Mouse (Mus musculus) midbrain, postnatal 0 days (tissue): Measurements from ENCODE around the gene Nqo2. TPM values are rescaled to one million over a fixed set of nuclear protein-coding genes. Genes with fewer than 3 reads are reported as not detected.

Experiments used
- ATAC-seq: fragments of 200-750 bp; cut with Nextera tagmentation; 2 replicates; pipeline ENCODE4 v1.8.0; 2017; ENCODE audit warnings: moderate number of reproducible peaks, mild to moderate bottlenecking, moderate TSS enrichment, moderate library complexity; ENCODE audit not compliant: low FRiP score
- DNase-seq: peaks from one replicate; pipeline ENCODE4 v3.0.0-alpha.2; 2015; ENCODE audit warnings: low spot score
- H3K27ac ChIP-seq: fragments of 300-500 bp; sonication (generic); 2 replicates; pipeline ENCODE4 v1.5.1; 2014; ENCODE audit warnings: low read depth, mild to moderate bottlenecking, low read length, mixed read lengths
- H3K27me3 ChIP-seq: fragments of 300-500 bp; sonication (generic); 2 replicates; pipeline ENCODE4 v1.6.1; 2014; ENCODE audit warnings: low read length, control low read depth, mixed read lengths; ENCODE audit not compliant: insufficient read depth
- H3K36me3 ChIP-seq: fragments of 300-500 bp; sonication (generic); 2 replicates; pipeline ENCODE4 v1.6.1; 2014; ENCODE audit warnings: low read length, control low read depth, mixed read lengths; ENCODE audit not compliant: insufficient read depth
- H3K4me1 ChIP-seq: fragments of 300-500 bp; sonication (generic); 2 replicates; pipeline ENCODE4 v1.6.1; 2014; ENCODE audit warnings: mild to moderate bottlenecking, control low read depth, antibody characterized with exemption, low read length, mixed read lengths; ENCODE audit not compliant: insufficient read depth
- H3K4me2 ChIP-seq: fragments of 300-500 bp; sonication (generic); 2 replicates; pipeline ENCODE4 v1.6.1; 2014; ENCODE audit warnings: low read depth, mild to moderate bottlenecking, low read length, mixed read lengths; ENCODE audit not compliant: poor library complexity, severe bottlenecking
- H3K4me3 ChIP-seq: fragments of 300-500 bp; sonication (generic); 2 replicates; pipeline ENCODE4 v1.5.1; 2014; ENCODE audit warnings: low read depth, mild to moderate bottlenecking, low read length, moderate library complexity
- H3K9ac ChIP-seq: fragments of 300-500 bp; sonication (generic); replicated peaks from 2 replicates; pipeline ENCODE4 v1.6.1; 2014; ENCODE audit warnings: mild to moderate bottlenecking, low read length, moderate library complexity, mixed read lengths; ENCODE audit not compliant: poor library complexity, severe bottlenecking
- H3K9me3 ChIP-seq: fragments of 300-500 bp; sonication (generic); 2 replicates; pipeline ENCODE4 v1.6.1; 2016; ENCODE audit warnings: low read length, control low read depth
- CTCF ChIP-seq: IDR thresholded peaks from 2 replicates; pipeline ENCODE4 v1.5.1; 2016; ENCODE audit warnings: antibody characterized with exemption, mild to moderate bottlenecking
- WGBS: fragments of 180-500 bp; shearing (Covaris S2); extraction: QIAGEN DNeasy Blood & Tissue Kit; methylation state at CpG from one replicate; pipeline ENCODE4 v1.1.7; 2014; 5-methylcytosine and 5-hydroxymethylcytosine counted together
- polyA plus RNA-seq: library from polyadenylated mRNA; unstranded; fragments of >200 nt; fragmentation: Nextera tagmentation; extraction: Ambion mirVana; gene quantifications from 2 replicates; pipeline ENCODE4 v1.2.1, GENCODE M21; 2015
- total RNA-seq: library from RNA; depleted of rRNA; stranded (reverse); fragments of >200 nt; gene quantifications from 2 replicates; pipeline ENCODE4 v1.2.3, GENCODE M21; 2014; rRNA removed

Nqo2 gene
- total RNA-seq (5.9 and 9.8 TPM in 2 replicates), polyA plus RNA-seq (5.7 and 7.3 TPM in 2 replicates)

- DNase-seq (peak; percentile 80), ATAC-seq (peak; percentile 93)
- no peaks in the 10 kb centered on the region for H3K36me3 ChIP-seq
- 0 out of 2 replicates have a peak, but pooled peaks cover 2% of the 10 kb centered on the region for H3K4me1 ChIP-seq
- H3K9ac ChIP-seq, result peak within 1 kb of the TSS; percentile 50
- peak; percentile 55 for TF ChIP-seq CTCF
- peak within 1 kb of the TSS; percentile 71 for H3K27ac ChIP-seq
- H3K27me3 ChIP-seq, result no peaks in the 10 kb centered on the region
- peak within 1 kb of the TSS; percentile 48 for H3K4me3 ChIP-seq
- WGBS, result 2% methylated on average over 22 of the region's 22 CpGs
- H3K4me2 ChIP-seq, result peak within 1 kb of the TSS; percentile 53
- H3K9me3 ChIP-seq, result no peaks in the 10 kb centered on the region
These were observed at the start of gene Nqo2 for GRCm38 (mm10) chr13:33964206-33965046. Gene Nqo2, plus strand, starts transcription at chr13:33964687.

- ATAC-seq, result no peak
- H3K27me3 ChIP-seq, result no peaks in the 10 kb centered on the region
- DNase-seq, result no peak
- 89% methylated on average over 6 of the region's 6 CpGs for WGBS
- peaks cover 25% of the 10 kb centered on the region for H3K36me3 ChIP-seq
- H3K9me3 ChIP-seq, result no peaks in the 10 kb centered on the region
- no peaks in the 10 kb centered on the region for H3K4me1 ChIP-seq
- no peak overlapping the region for H3K4me3 ChIP-seq
- H3K4me2 ChIP-seq, result no peak overlapping the region
- no peak overlapping the region for H3K9ac ChIP-seq
- TF ChIP-seq CTCF, result no peak
- H3K27ac ChIP-seq, result no peak overlapping the region
These were observed 43.4 kb upstream of the Nqo2 start for GRCm38 (mm10) chr13:33921041-33921440.

- Histone ChIP-seq H3K36me3 (peaks cover 25% of the 10 kb centered on the region), H3K4me2 (no peak overlapping the region), H3K9ac (no peak overlapping the region), H3K9me3 (no peaks in the 10 kb centered on the region), H3K4me1 (no peaks in the 10 kb centered on the region), H3K27me3 (no peaks in the 10 kb centered on the region), H3K4me3 (no peak overlapping the region), H3K27ac (no peak overlapping the region)
- TF ChIP-seq CTCF, result no peak
- DNase-seq (no peak), ATAC-seq (no peak)
- 92% methylated on average over 5 of the region's 5 CpGs for WGBS
These were observed 42.8 kb upstream of the Nqo2 start for GRCm38 (mm10) chr13:33921699-33922098.

- 82% methylated on average over 2 of the region's 2 CpGs for WGBS
These were observed 34.2 kb upstream of the Nqo2 start for GRCm38 (mm10) chr13:33930281-33930680.

GRCm38 (mm10) chr13:33930912-33931311 lies 33.6 kb upstream of the Nqo2 start:
- no peaks in the 10 kb centered on the region for H3K9me3 ChIP-seq
- H3K36me3 ChIP-seq, result peaks cover 6% of the 10 kb centered on the region; the same call in 1 of the 2 replicates
- H3K27ac ChIP-seq, result no peak overlapping the region
- no peak overlapping the region for H3K9ac ChIP-seq
- H3K4me2 ChIP-seq, result no peak overlapping the region
- no peak overlapping the region for H3K4me3 ChIP-seq
- TF ChIP-seq CTCF, result no peak
- H3K27me3 ChIP-seq, result no peaks in the 10 kb centered on the region
- ATAC-seq, result no peak
- WGBS, result 91% methylated on average over 3 of the region's 3 CpGs
- DNase-seq, result no peak
- H3K4me1 ChIP-seq, result no peaks in the 10 kb centered on the region

More at GRCm38 (mm10) chr13:33930281-33930680, 34.2 kb upstream of the Nqo2 start:
- no peaks in the 10 kb centered on the region for H3K4me1 ChIP-seq
- no peak overlapping the region for H3K9ac ChIP-seq
- H3K4me2 ChIP-seq, result no peak overlapping the region
- no peak for DNase-seq
- no peak for TF ChIP-seq CTCF
- no peaks in the 10 kb centered on the region for H3K9me3 ChIP-seq
- no peak overlapping the region for H3K27ac ChIP-seq
- no peaks in the 10 kb centered on the region for H3K27me3 ChIP-seq
- H3K4me3 ChIP-seq, result no peak overlapping the region
- peaks cover 6% of the 10 kb centered on the region; the same call in 1 of the 2 replicates for H3K36me3 ChIP-seq
- no peak for ATAC-seq

- H3K9ac ChIP-seq, result no peak overlapping the region
- no peaks in the 10 kb centered on the region for H3K9me3 ChIP-seq
- H3K4me3 ChIP-seq, result peak overlapping the region; percentile 68
- no peak for TF ChIP-seq CTCF
- H3K27me3 ChIP-seq, result no peaks in the 10 kb centered on the region
- ATAC-seq (no peak), DNase-seq (no peak)
- H3K4me1 ChIP-seq, result no peaks in the 10 kb centered on the region
- H3K27ac ChIP-seq, result no peak overlapping the region
- H3K4me2 ChIP-seq, result peak overlapping the region; percentile 85
- peaks cover 6% of the 10 kb centered on the region; the same call in 1 of the 2 replicates for H3K36me3 ChIP-seq
- WGBS, result 75% methylated on average over 6 of the region's 6 CpGs
These were observed 29.7 kb upstream of the Nqo2 start for GRCm38 (mm10) chr13:33934743-33935142.
